Comparison of ENCODE assay signal across 23 mouse cellular contexts in the genomic region with DNA sequence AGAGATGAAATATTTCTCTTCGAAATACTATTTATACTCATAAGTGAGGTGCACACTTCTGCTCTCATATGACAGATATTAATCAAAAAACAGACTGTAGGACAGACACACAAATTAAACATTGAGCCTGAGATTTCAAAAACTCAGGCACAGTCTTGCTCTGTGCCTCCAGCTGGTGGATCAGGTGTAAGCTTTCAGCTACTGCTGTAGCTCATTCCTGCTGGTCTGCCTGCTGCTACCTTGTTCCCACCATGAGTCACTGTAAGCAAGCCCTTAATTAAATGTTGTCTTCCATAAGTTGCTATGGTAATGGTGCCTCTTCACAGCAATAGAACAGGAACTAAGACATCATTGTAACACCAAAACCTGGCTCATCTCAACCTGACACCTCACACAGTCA.
DNase-seq lines count a peak whose midpoint lies in the region; ATAC-seq lines count a peak whose summit lies in the region.
"Had no signal": no experiment of that assay in that cellular context is flagged by ENCODE, and none has a peak within 500 bp of the region (broad histone marks: within the 10 kb centered on the region; RNA-seq: fewer than 3 reads in every experiment).

No protein-coding gene starts in this region.

- no peak for ATAC-seq in forebrain, embryonic 15.5 days (replicated peaks)
- no peak for ATAC-seq in forebrain, embryonic 14.5 days
- ATAC-seq: CD4-positive, CD25-positive, alpha-beta regulatory T cell, adult 4 months; liver, postnatal 0 days had no signal

- H3K4me3 ChIP-seq in forebrain, embryonic 15.5 days: no peak overlapping the region
- no peak overlapping the region for H3K4me3 ChIP-seq in forebrain, embryonic 14.5 days (ENCODE audit: low read depth, low read length)
- H3K4me3 ChIP-seq: limb, embryonic 10.5 days; megakaryocyte, embryonic 14.5 days; myocyte had no signal

- 0 out of 2 replicates have a peak overlapping the region, but pooled peaks have one; percentile 1 for H3K27ac ChIP-seq in forebrain, embryonic 15.5 days (replicated peaks)
- H3K27ac ChIP-seq in forebrain, embryonic 14.5 days (ENCODE audit: low read depth, low read length): no peak overlapping the region
- H3K27ac ChIP-seq: hindbrain, embryonic 14.5 days; limb, embryonic 10.5 days had no signal

- H3K4me1 ChIP-seq in forebrain, embryonic 15.5 days: no peaks in the 10 kb centered on the region
- H3K4me1 ChIP-seq in forebrain, embryonic 14.5 days (ENCODE audit: control insufficient read depth, insufficient read depth, low read length): no peaks in the 10 kb centered on the region
- H3K4me1 ChIP-seq: limb, embryonic 10.5 days had no signal

- WGBS in forebrain, embryonic 15.5 days: 93% methylated on average over 1 of the region's 1 CpGs
- 98% methylated on average over 1 of the region's 1 CpGs for WGBS in forebrain, embryonic 14.5 days

- no peaks in the 10 kb centered on the region for H3K27me3 ChIP-seq in forebrain, embryonic 15.5 days
- H3K27me3 ChIP-seq in forebrain, embryonic 14.5 days (replicated peaks; ENCODE audit: control insufficient read depth, insufficient read depth, low read length): no peaks in the 10 kb centered on the region
- H3K27me3 ChIP-seq: megakaryocyte, embryonic 14.5 days had no signal

- H3K9me3 ChIP-seq in forebrain, embryonic 15.5 days: no peaks in the 10 kb centered on the region
- no peaks in the 10 kb centered on the region for H3K9me3 ChIP-seq in forebrain, embryonic 14.5 days (replicated peaks; ENCODE audit: control insufficient read depth, low read length)
- H3K9me3 ChIP-seq: limb, embryonic 10.5 days; megakaryocyte, embryonic 14.5 days had no signal

- DNase-seq in forebrain, embryonic 14.5 days (ENCODE audit: low spot score): no peak
- peak; percentile 39 for DNase-seq in right cerebral cortex, adult 18-20 months
- DNase-seq in right cerebral cortex, postnatal 14 days: no peak
- DNase-seq in left cerebral cortex, adult 18-20 months (ENCODE audit: low spot score in 2 of 2): peak; percentile 34 to 39
- DNase-seq in right cerebral cortex, postnatal 36 days (ENCODE audit: low spot score in 2 of 2): peak; percentile 25 to 38
- no peak for DNase-seq in spleen, adult 18-20 months
- DNase-seq in lung, adult 18-20 months: no peak
- DNase-seq: adrenal gland, postnatal 14 days; cerebellum, adult 11-12 months; cerebellum, postnatal 14 days; embryo, embryonic 11 days; heart, postnatal 14 days; kidney, postnatal 36 days; liver, postnatal 0 days; lung, postnatal 14 days; midbrain, embryonic 14.5 days had no signal

- no peak overlapping the region for H3K9ac ChIP-seq in forebrain, embryonic 15.5 days (replicated peaks)
- no peak overlapping the region for H3K9ac ChIP-seq in forebrain, embryonic 14.5 days (ENCODE audit: low read length)
- H3K9ac ChIP-seq: hindbrain, embryonic 14.5 days; liver, postnatal 0 days had no signal

- no peaks in the 10 kb centered on the region for H3K36me3 ChIP-seq in forebrain, embryonic 15.5 days
- H3K36me3 ChIP-seq in forebrain, embryonic 14.5 days (ENCODE audit: control insufficient read depth, insufficient read depth, low read length): no peaks in the 10 kb centered on the region
- H3K36me3 ChIP-seq: limb, embryonic 10.5 days had no signal

- no peak overlapping the region for H3K4me2 ChIP-seq in forebrain, embryonic 15.5 days (replicated peaks)
- no peak overlapping the region for H3K4me2 ChIP-seq in forebrain, embryonic 14.5 days (ENCODE audit: low read length)
- H3K4me2 ChIP-seq: heart, embryonic 11.5 days; hindbrain, embryonic 14.5 days had no signal

Comparison
In these comparisons a context has a peak if more than half of its experiments do, and no peak if none do; other contexts are left out.
1. DNase-seq: peak in right cerebral cortex, adult 18-20 months (single experiment), left cerebral cortex, adult 18-20 months (2 of 2) and right cerebral cortex, postnatal 36 days (2 of 2); none in forebrain, embryonic 14.5 days (single experiment), right cerebral cortex, postnatal 14 days (single experiment), spleen, adult 18-20 months (0 of 2) and lung, adult 18-20 months (0 of 2).